Mouse (Mus musculus): Measurements from ENCODE around the gene Ubl5.

GRCm38 (mm10) chr9:20642101-20642895 is at the start of gene Ubl5:
- TF ChIP-seq CTCF (IDR thresholded peaks at IDR 0.05; ENCODE audit: insufficient read depth, low read length) (no peak), POLR2A (IDR thresholded peaks at IDR 0.05; ENCODE audit: borderline replicate concordance, extremely low read depth, low read depth, low read length) (no peak)

Data from lung, adult 2 months (tissue).